Mouse (Mus musculus): ENCODE data around the gene R3hdm1. TPM values are rescaled to one million over a fixed set of nuclear protein-coding genes. Genes with fewer than 3 reads are reported as not detected.
"Not testable (repeated sequence)": the region's sequence is repeated elsewhere in the genome, so short reads cannot be mapped to it uniquely, and the experiment has no call there.

R3hdm1 gene
- polyA plus RNA-seq, 1 experiment = 97.2 TPM

DNA sequence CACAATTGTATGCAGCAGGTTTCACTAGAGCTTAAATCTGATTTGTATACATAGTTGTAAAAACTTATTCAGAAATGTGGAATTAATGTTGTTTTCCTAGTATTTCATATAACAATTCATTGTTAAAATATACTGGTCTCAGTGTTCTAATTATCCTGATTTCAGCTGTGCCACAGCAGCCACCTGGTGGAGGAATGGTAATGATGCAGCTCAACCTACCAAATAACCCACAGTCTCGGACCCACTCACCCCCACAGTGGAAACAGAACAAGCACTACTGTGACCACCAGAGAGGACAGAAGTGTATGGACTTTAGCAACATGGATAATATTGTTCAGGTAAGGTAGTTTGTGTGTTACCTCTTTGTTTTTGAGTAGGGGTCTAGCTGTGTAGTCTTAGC lies 120.2 kb downstream of the R3hdm1 start:
- no peak; the same call in 1 of the 2 replicates for TF ChIP-seq CTCF (IDR thresholded peaks at IDR 0.05; ENCODE audit: borderline replicate concordance, insufficient read depth, low read depth, low read length)
- no peak for TF ChIP-seq POLR2A (IDR thresholded peaks at IDR 0.05; ENCODE audit: borderline replicate concordance, insufficient read depth, low read length)
- Histone ChIP-seq H3K27me3 (ENCODE audit: control insufficient read depth, insufficient read depth, low read length) (no peaks in the 10 kb centered on the region), H3K4me1 (ENCODE audit: control insufficient read depth, insufficient read depth, low read length) (no peaks in the 10 kb centered on the region), H3K4me3 (replicated peaks; ENCODE audit: insufficient read depth, low read depth, low read length) (no peak overlapping the region), H3K27ac (ENCODE audit: insufficient read depth, low read length) (no peak overlapping the region)
- DNase-seq = no peak
- 66% methylated on average over 1 of the region's 1 CpGs for WGBS

DNA sequence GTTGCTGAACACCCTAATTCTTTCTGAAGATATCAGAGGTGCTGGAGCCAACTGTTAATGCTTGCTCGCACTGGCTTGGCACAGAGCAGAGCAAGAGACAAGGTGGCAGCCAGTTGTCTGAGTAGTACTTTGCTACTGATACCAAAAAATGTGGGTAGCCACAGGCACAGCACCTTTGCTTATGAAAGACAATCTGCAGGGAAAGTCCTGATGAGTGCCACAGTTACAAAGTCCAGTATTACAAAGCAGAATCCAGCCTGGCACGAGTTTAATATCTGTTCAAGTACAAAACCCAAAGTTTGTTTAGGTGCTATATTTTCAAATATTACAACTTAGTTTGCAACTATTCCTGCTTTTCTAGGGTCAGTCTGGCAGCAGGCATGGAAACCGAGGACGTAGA lies 132.1 kb downstream of the R3hdm1 start:
- DNase-seq = no peak
- TF ChIP-seq POLR2A (IDR thresholded peaks at IDR 0.05; ENCODE audit: borderline replicate concordance, insufficient read depth, low read length) (no peak), CTCF (IDR thresholded peaks at IDR 0.05; ENCODE audit: borderline replicate concordance, insufficient read depth, low read depth, low read length) (no peak)
- Histone ChIP-seq H3K4me1 (ENCODE audit: control insufficient read depth, insufficient read depth, low read length) (peaks cover 5% of the 10 kb centered on the region; the same call in 1 of the 2 replicates), H3K27ac (ENCODE audit: insufficient read depth, low read length) (no peak overlapping the region), H3K4me3 (replicated peaks; ENCODE audit: insufficient read depth, low read depth, low read length) (no peak overlapping the region), H3K27me3 (ENCODE audit: control insufficient read depth, insufficient read depth, low read length) (no peaks in the 10 kb centered on the region)
- whole genome bisulfite sequencing = 88% methylated on average over 4 of the region's 4 CpGs

DNA sequence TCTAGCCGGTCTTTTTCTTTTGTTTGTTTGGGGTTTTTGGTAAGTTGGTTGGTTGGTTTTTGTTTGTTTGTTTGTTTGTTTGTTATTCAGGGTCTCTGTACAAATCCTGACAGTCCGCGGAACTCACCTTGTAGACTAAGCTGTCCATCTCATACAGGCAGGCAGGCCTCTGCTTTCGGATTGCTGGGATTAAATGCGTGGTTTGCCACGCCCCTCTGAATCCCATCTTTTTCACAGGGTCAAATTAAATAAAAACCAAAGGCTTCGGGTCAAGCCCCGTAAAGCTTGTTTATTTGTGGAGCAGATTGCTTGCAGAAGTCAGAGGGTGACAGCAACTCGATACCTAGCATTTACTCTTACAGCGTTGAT lies 140.5 kb downstream of the R3hdm1 start, which contains the start of gene Ubxn4:
Gene Ubxn4 (plus strand): TSS at position 338 of the 369 bp plus-strand sequence.
- peak within 1 kb of the TSS; percentile 49 for H3K27ac ChIP-seq (ENCODE audit: insufficient read depth, low read length)
- no peaks in the 10 kb centered on the region for H3K27me3 ChIP-seq (ENCODE audit: control insufficient read depth, insufficient read depth, low read length)
- DNase-seq = no peak
- 0 out of 2 replicates have a peak, but pooled peaks cover 3% of the 10 kb centered on the region for H3K4me1 ChIP-seq (ENCODE audit: control insufficient read depth, insufficient read depth, low read length)
- TF ChIP-seq POLR2A (IDR thresholded peaks at IDR 0.05; ENCODE audit: borderline replicate concordance, insufficient read depth, low read length) (no peak), CTCF (IDR thresholded peaks at IDR 0.05; ENCODE audit: borderline replicate concordance, insufficient read depth, low read depth, low read length) (no peak)
- peak within 1 kb of the TSS; percentile 73 for H3K4me3 ChIP-seq (replicated peaks; ENCODE audit: insufficient read depth, low read depth, low read length)
- WGBS = 7% methylated on average over 10 of the region's 10 CpGs

DNA sequence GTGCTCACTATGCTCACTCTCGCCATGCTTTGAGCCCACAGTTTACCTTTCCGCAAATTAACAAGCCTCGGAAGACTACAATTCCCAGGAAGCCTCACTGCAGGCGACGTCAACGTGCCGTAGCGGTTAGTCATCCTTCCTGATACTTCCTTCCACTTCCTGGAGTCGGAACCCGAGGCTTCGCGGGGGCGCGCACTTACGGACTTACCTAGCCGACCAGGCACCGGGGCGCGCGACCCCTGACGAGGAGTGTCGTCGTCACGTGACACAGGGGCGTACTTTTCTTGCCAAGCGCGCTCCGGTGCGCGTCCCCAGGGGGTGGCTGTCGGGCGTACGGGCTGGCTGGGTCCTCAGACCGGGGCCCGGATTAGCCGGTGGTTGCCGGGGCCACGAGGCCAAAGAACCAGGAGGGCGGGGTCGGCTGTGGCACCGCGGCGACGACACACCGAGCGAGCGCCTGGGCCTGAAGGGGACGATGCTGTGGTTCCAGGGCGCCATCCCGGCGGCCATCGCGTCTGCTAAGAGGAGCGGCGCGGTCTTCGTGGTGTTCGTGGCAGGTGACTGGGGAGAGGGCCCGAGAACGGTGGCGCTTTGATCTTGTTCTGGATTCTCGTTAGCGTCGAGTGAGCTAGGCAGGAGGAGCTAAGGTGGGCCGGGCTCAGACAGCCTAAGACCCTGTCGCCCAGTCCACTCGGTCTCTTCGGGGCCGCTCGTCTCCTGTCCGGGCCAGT lies 141.1 kb downstream of the R3hdm1 start:
- H3K4me1 ChIP-seq (ENCODE audit: control insufficient read depth, insufficient read depth, low read length) = 0 out of 2 replicates have a peak, but pooled peaks cover 3% of the 10 kb centered on the region
- TF ChIP-seq CTCF (IDR thresholded peaks at IDR 0.05; ENCODE audit: borderline replicate concordance, insufficient read depth, low read depth, low read length) = no peak
- TF ChIP-seq POLR2A (IDR thresholded peaks at IDR 0.05; ENCODE audit: borderline replicate concordance, insufficient read depth, low read length) = peak; percentile 64; the same call in 1 of the 2 replicates
- WGBS = under 1% methylated on average over 71 of the region's 71 CpGs
- no peaks in the 10 kb centered on the region for H3K27me3 ChIP-seq (ENCODE audit: control insufficient read depth, insufficient read depth, low read length)
- peak overlapping the region; percentile 49 for H3K27ac ChIP-seq (ENCODE audit: insufficient read depth, low read length)
- peak; percentile 95 to 97 for DNase-seq
- H3K4me3 ChIP-seq (replicated peaks; ENCODE audit: insufficient read depth, low read depth, low read length) = peak overlapping the region; percentile 73

DNA sequence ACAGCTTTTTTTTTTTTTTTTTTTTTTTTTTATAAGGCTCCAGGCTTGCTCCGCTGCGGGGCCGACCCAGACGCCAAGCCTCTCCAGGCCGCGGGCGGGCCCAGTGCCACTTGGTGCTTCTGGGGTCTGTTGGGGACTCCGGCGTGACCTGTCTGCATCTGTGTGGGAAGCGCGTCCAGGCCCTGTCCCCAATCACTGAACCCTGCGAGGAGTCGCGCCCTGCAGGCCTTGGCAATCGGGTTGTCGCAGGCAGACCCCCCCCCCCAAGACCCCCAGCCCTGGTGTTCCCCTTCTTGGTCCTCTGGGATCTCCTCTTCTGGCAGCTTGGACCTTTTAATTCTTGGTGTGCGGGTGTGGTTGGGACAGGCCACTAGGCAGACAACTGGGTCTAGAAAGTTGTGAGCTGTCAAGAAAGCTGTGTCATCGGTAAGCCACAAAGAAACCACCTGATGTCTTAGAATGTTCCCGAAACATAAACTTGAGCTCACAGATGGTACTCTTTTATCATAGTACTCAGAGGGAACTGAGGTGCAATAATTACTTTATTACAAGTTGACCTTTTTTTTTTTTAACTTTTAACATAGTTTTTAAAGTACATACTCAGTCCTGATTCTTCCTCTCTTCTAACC lies 141.7 kb downstream of the R3hdm1 start:
- peak; percentile 41 to 54 for DNase-seq
- Histone ChIP-seq H3K4me1 (ENCODE audit: control insufficient read depth, insufficient read depth, low read length) (0 out of 2 replicates have a peak, but pooled peaks cover 3% of the 10 kb centered on the region), H3K27ac (ENCODE audit: insufficient read depth, low read length) (no peak overlapping the region), H3K27me3 (ENCODE audit: control insufficient read depth, insufficient read depth, low read length) (no peaks in the 10 kb centered on the region), H3K4me3 (replicated peaks; ENCODE audit: insufficient read depth, low read depth, low read length) (peak overlapping the region; percentile 73)
- no peak for TF ChIP-seq POLR2A (IDR thresholded peaks at IDR 0.05; ENCODE audit: borderline replicate concordance, insufficient read depth, low read length)
- TF ChIP-seq CTCF (IDR thresholded peaks at IDR 0.05; ENCODE audit: borderline replicate concordance, insufficient read depth, low read depth, low read length) = no peak
- 1% methylated on average over 19 of the region's 19 CpGs for WGBS

DNA sequence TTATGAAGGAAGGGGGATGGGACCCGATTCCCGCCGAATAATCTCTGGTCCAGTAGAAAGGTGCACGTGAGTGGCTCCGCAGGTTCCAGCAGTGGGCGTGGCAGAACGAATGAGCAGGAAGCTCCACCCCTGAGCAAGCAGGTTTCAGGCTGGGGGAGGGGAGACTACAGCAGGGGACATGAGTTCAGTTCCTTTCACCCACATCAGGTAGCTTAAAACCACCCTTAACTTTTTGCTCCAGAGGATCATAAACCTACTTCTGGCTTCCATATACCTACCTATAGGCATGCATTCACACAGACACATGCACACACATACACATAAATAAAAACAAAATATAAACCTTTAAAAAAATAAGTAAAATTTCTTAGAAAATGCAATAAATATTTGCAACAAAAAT lies 164.0 kb downstream of the R3hdm1 start:
- 84% methylated on average over 7 of the region's 7 CpGs for WGBS
- not testable (repeated sequence) for DNase-seq; H3K4me1 ChIP-seq (ENCODE audit: control insufficient read depth, insufficient read depth, low read length)

DNA sequence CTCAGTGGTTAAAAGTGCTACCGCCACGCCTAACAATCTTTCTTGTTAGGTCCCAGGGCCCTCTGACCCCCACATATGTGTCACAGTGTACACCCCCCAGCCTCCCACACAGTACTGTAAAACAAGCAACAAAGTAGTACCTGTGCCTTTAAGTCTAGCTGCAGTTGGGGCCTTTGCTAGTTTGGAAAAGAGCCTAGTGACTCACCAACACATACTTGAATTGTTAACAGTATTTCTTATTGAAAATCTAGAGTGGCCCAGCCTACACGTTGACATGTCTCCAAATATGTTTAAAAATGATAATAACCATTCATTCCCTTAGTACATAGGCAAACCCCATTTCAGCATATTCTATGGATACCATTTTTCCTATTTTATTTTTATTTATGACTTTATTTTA lies 167.6 kb downstream of the R3hdm1 start:
- Histone ChIP-seq H3K27me3 (ENCODE audit: control insufficient read depth, insufficient read depth, low read length) (no peaks in the 10 kb centered on the region), H3K27ac (ENCODE audit: insufficient read depth, low read length) (no peak overlapping the region), H3K4me3 (replicated peaks; ENCODE audit: insufficient read depth, low read depth, low read length) (no peak overlapping the region), H3K4me1 (ENCODE audit: control insufficient read depth, insufficient read depth, low read length) (no peaks in the 10 kb centered on the region)
- WGBS = 92% methylated on average over 3 of the region's 3 CpGs
- TF ChIP-seq POLR2A (IDR thresholded peaks at IDR 0.05; ENCODE audit: borderline replicate concordance, insufficient read depth, low read length) = no peak
- TF ChIP-seq CTCF (IDR thresholded peaks at IDR 0.05; ENCODE audit: borderline replicate concordance, insufficient read depth, low read depth, low read length) = no peak
- DNase-seq = no peak

More for the DNA sequence above, 164.0 kb downstream of the R3hdm1 start:
- H3K4me3 ChIP-seq (replicated peaks; ENCODE audit: insufficient read depth, low read depth, low read length); H3K27me3 ChIP-seq (ENCODE audit: control insufficient read depth, insufficient read depth, low read length); H3K27ac ChIP-seq (ENCODE audit: insufficient read depth, low read length): not testable (repeated sequence)

DNA sequence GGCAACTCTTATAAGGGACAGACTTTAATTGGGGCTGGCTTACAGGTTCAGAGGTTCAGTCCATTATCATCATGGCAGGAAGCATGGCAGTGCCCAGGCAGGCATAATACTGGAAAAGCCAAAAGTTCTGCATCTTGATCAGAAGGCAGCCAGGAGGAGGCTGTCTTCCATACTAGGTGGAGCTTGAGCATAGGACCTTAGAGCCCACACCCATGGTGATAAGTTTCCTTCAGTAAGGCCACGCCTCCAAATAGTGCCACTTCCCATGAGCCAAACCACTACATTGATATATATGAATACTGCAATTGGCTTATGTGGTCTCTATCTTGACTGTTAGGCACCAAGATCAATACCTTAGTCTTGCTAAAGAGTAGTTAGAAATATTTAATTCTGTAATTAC lies 172.8 kb downstream of the R3hdm1 start:
- no peak for TF ChIP-seq POLR2A (IDR thresholded peaks at IDR 0.05; ENCODE audit: borderline replicate concordance, insufficient read depth, low read length)
- no peak for TF ChIP-seq CTCF (IDR thresholded peaks at IDR 0.05; ENCODE audit: borderline replicate concordance, insufficient read depth, low read depth, low read length)
- WGBS = 97% methylated on average over 1 of the region's 1 CpGs
- Histone ChIP-seq H3K27me3 (ENCODE audit: control insufficient read depth, insufficient read depth, low read length) (no peaks in the 10 kb centered on the region), H3K4me1 (ENCODE audit: control insufficient read depth, insufficient read depth, low read length) (no peaks in the 10 kb centered on the region), H3K27ac (ENCODE audit: insufficient read depth, low read length) (no peak overlapping the region), H3K4me3 (replicated peaks; ENCODE audit: insufficient read depth, low read depth, low read length) (no peak overlapping the region)
- no peak for DNase-seq
